Mouse (Mus musculus): ENCODE data around the gene Pnmal2. TPM values are rescaled to one million over a fixed set of nuclear protein-coding genes. Genes with fewer than 3 reads are reported as not detected.

Pnmal2 gene
- polyA plus RNA-seq, 1 experiment, result 3.0 TPM

DNA sequence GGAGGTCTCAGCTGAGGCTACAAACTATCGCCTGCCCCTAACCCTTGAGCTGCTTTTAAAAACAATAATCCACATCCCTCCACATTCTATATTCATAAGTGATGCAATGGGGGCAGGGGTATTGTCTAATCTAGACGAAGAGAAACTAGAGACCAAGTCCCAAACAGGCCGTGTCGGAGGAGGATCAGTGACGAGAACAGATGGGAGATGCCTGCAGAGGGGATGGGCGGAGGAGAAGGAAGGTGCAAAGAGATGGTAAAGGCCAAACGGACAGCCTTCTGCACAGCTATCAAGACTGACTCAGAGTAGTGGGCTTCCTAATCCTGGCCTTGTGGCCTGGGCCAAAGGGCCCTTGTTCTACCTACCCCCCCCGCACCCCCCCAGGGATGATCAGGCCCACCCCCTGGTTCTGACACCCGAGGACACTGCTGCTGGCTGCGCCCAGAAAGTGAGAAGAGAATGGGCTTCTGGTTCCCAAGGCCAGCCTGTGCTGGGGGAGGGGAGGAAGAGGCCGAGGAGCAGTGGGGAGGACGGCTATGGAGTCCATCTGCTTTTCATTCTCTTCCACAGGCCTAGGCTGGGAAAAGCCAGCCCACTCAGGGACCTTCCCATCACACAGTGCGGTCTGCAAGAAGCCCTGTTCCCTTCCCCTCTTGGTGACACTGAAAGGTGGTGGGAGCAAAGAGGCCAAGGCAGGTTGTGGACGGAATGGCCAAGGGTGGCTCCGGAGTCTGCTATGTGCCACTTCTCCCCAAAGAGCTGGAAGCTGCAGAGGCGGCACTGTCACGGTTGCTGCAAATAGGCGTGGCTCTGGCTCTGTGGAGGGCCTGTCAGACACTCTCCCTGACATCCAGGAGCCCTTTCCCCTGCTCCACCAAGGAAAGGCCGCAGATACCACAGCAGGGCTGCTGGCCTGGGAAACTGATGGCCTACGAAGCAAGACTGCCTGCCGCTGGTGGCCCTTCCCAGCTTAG lies 23.4 kb upstream of the Pnmal2 start:
- H3K27me3 ChIP-seq (ENCODE audit: control insufficient read depth, insufficient read depth, low read length), result no peaks in the 10 kb centered on the region
- H3K36me3 ChIP-seq (ENCODE audit: control insufficient read depth, insufficient read depth, low read length), result peaks cover 20% of the 10 kb centered on the region
- no peak overlapping the region for H3K4me3 ChIP-seq (ENCODE audit: control insufficient read depth, insufficient read depth, low read length)
- TF ChIP-seq CTCF (IDR thresholded peaks at IDR 0.05; ENCODE audit: borderline replicate concordance, control insufficient read depth, extremely low read depth, insufficient read depth, low read length, poor library complexity) (no peak), POLR2A (IDR thresholded peaks at IDR 0.05; ENCODE audit: control insufficient read depth, extremely low read depth, insufficient read depth, low read length, poor library complexity) (no peak)
- DNase-seq, result no peak
- H3K4me1 ChIP-seq (replicated peaks; ENCODE audit: control insufficient read depth, insufficient read depth, low read length), result peaks cover 18% of the 10 kb centered on the region
- WGBS, result 91% methylated on average over 21 of the region's 21 CpGs
- H3K27ac ChIP-seq (ENCODE audit: control insufficient read depth, insufficient read depth, low read length), result no peak overlapping the region

DNA sequence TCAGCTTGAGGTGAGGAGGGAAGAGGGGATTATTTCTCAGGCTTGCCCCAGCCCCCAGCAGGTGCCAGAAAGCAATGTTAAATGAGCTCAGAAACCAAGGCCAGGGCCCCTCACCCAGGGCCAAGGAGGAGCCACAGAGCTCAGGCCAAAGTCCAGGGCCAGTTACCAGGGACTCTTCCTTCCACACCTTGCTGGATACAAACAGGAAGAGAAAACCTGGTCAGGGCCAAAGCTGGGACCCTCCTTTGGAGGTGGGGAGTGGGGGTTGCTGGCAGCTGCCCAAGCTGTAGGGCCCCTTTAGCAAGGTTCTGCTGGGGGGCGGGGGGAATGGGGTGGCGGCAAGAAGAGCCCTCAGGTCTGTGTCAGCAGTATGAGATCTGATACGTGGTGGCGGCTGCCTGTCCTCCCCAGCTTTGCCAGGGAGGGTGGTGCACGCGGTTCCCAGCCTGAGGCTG lies 22.6 kb upstream of the Pnmal2 start:
- no peak for TF ChIP-seq POLR2A (IDR thresholded peaks at IDR 0.05; ENCODE audit: control insufficient read depth, extremely low read depth, insufficient read depth, low read length, poor library complexity)
- TF ChIP-seq CTCF (IDR thresholded peaks at IDR 0.05; ENCODE audit: borderline replicate concordance, control insufficient read depth, extremely low read depth, insufficient read depth, low read length, poor library complexity), result no peak
- WGBS, result 43% methylated on average over 6 of the region's 6 CpGs
- peaks cover 18% of the 10 kb centered on the region for H3K4me1 ChIP-seq (replicated peaks; ENCODE audit: control insufficient read depth, insufficient read depth, low read length)
- H3K4me3 ChIP-seq (ENCODE audit: control insufficient read depth, insufficient read depth, low read length), result no peak overlapping the region
- H3K27me3 ChIP-seq (ENCODE audit: control insufficient read depth, insufficient read depth, low read length), result no peaks in the 10 kb centered on the region
- no peak for DNase-seq
- H3K36me3 ChIP-seq (ENCODE audit: control insufficient read depth, insufficient read depth, low read length), result peaks cover 13% of the 10 kb centered on the region
- no peak overlapping the region for H3K27ac ChIP-seq (ENCODE audit: control insufficient read depth, insufficient read depth, low read length)

- H3K27me3 ChIP-seq (ENCODE audit: control insufficient read depth, insufficient read depth, low read length), result no peaks in the 10 kb centered on the region
- TF ChIP-seq POLR2A (IDR thresholded peaks at IDR 0.05; ENCODE audit: control insufficient read depth, extremely low read depth, insufficient read depth, low read length, poor library complexity) (no peak), CTCF (IDR thresholded peaks at IDR 0.05; ENCODE audit: borderline replicate concordance, control insufficient read depth, extremely low read depth, insufficient read depth, low read length, poor library complexity) (no peak)
- H3K4me3 ChIP-seq (ENCODE audit: control insufficient read depth, insufficient read depth, low read length), result peak overlapping the region; percentile 79
- H3K27ac ChIP-seq (ENCODE audit: control insufficient read depth, insufficient read depth, low read length), result peak overlapping the region; percentile 82; the same call in 1 of the 2 replicates
- peaks cover 18% of the 10 kb centered on the region for H3K4me1 ChIP-seq (replicated peaks; ENCODE audit: control insufficient read depth, insufficient read depth, low read length)
- 38% methylated on average over 10 of the region's 10 CpGs for WGBS
- peak; percentile 40 for DNase-seq
- H3K36me3 ChIP-seq (ENCODE audit: control insufficient read depth, insufficient read depth, low read length), result peaks cover 7% of the 10 kb centered on the region
Measured at GRCm38 (mm10) chr7:16922360-16922973, 22.0 kb upstream of the Pnmal2 start.

DNA sequence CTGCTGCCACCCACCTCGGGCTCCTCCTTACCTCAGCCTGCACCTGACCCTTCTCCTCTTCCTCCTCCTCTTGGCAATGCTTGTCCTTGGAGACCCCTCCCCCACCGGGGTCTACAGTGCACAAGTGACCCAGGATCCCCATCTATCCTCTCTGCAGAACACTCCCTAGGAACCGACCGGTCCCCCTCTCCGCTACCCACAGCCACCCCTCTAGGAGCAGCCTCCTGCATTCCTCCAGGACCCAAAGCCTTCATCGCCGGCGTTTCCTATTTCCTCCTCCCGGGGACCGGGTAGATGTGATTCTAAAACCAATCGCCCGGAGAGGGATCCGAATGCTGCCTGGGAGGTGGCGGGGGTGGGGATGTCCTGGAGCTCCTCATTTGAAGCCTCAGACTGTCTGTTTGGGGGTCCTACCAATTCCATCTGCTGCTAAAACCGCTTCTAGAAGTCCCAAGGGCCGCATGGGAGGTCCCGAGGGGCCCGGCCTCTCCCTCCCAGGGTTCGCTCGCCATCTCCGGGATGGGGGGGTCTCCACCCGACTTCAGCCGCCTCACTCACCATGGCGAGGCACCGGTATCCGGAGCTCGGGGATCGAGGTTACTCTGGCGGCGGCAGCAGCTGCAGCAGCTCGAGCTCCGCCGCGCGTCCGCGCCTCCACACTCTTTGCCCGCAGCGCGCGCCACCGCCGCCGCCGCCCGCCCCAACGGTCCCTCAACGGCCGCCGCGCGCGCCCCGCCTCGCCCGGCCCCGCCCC lies 21.0 kb upstream of the Pnmal2 start:
- WGBS, result 1% methylated on average over 54 of the region's 57 CpGs
- Histone ChIP-seq H3K36me3 (ENCODE audit: control insufficient read depth, insufficient read depth, low read length) (0 out of 2 replicates have a peak, but pooled peaks cover 4% of the 10 kb centered on the region), H3K4me3 (ENCODE audit: control insufficient read depth, insufficient read depth, low read length) (peak overlapping the region; percentile 79), H3K4me1 (replicated peaks; ENCODE audit: control insufficient read depth, insufficient read depth, low read length) (peaks cover 18% of the 10 kb centered on the region), H3K27ac (ENCODE audit: control insufficient read depth, insufficient read depth, low read length) (peak overlapping the region; percentile 82), H3K27me3 (ENCODE audit: control insufficient read depth, insufficient read depth, low read length) (no peaks in the 10 kb centered on the region)
- TF ChIP-seq CTCF (IDR thresholded peaks at IDR 0.05; ENCODE audit: borderline replicate concordance, control insufficient read depth, extremely low read depth, insufficient read depth, low read length, poor library complexity) (no peak), POLR2A (IDR thresholded peaks at IDR 0.05; ENCODE audit: control insufficient read depth, extremely low read depth, insufficient read depth, low read length, poor library complexity) (peak; percentile 69; the same call in 1 of the 2 replicates)
- peak; percentile 60 for DNase-seq

DNA sequence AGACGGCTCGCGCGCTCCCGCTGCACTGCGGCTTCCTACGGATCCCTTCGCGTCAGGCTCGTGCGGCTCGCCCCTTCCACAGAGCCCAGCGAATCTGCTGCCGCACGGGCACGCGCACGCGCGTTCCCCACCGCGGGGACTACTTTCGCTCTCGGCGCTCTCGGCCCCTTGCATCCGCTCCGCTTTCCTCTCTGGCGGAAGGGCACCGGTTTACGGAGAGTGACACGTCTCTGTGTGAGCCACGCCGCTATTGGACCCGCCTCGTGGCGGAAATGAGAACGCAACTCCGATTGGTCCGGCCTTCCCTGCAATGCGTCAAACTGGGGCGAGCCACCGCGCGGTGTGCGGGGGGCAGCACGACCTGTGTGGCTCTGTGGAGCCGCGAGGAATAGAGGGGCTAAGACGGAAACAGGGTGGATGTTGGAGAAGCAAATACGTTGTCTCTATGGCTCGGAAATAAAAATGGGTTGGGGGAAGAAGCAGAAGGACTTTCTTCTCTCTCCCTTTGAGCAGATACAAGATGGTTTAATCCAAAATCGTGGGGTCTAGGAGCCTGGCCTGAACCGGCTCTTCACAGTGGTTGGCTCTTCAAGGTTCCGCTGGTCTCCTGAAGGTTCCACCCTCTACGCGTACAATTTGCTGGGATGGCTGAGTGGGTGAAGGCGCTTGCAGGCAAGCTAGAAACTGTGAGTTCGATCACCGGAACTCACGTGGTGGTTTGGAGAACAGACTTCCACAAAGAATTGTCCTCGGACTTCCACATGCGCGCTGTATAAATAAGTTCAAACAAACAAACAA lies 20.2 kb upstream of the Pnmal2 start, which contains the start of gene Calm3:
Calm3 (minus strand) TSS at position 78 of the 798 bp plus-strand sequence.
- Histone ChIP-seq H3K27ac (ENCODE audit: control insufficient read depth, insufficient read depth, low read length) (peak within 1 kb of the TSS; percentile 87), H3K27me3 (ENCODE audit: control insufficient read depth, insufficient read depth, low read length) (no peaks in the 10 kb centered on the region), H3K4me3 (ENCODE audit: control insufficient read depth, insufficient read depth, low read length) (peak within 1 kb of the TSS; percentile 79), H3K36me3 (ENCODE audit: control insufficient read depth, insufficient read depth, low read length) (0 out of 2 replicates have a peak, but pooled peaks cover 3% of the 10 kb centered on the region), H3K4me1 (replicated peaks; ENCODE audit: control insufficient read depth, insufficient read depth, low read length) (peaks cover 18% of the 10 kb centered on the region)
- TF ChIP-seq POLR2A (IDR thresholded peaks at IDR 0.05; ENCODE audit: control insufficient read depth, extremely low read depth, insufficient read depth, low read length, poor library complexity) (peak; percentile 49), CTCF (IDR thresholded peaks at IDR 0.05; ENCODE audit: borderline replicate concordance, control insufficient read depth, extremely low read depth, insufficient read depth, low read length, poor library complexity) (peak; percentile 54; the same call in 1 of the 2 replicates)
- WGBS, result 3% methylated on average over 64 of the region's 64 CpGs
- peak; percentile 99 for DNase-seq
